Mouse (Mus musculus) thymus, postnatal 14 days (tissue): Measurements from ENCODE around the gene Nckap1l.

ENCODE experiments used
- DNase-seq: peaks from one replicate; pipeline ENCODE4 v3.0.0; 2021

The Nckap1l gene

DNA sequence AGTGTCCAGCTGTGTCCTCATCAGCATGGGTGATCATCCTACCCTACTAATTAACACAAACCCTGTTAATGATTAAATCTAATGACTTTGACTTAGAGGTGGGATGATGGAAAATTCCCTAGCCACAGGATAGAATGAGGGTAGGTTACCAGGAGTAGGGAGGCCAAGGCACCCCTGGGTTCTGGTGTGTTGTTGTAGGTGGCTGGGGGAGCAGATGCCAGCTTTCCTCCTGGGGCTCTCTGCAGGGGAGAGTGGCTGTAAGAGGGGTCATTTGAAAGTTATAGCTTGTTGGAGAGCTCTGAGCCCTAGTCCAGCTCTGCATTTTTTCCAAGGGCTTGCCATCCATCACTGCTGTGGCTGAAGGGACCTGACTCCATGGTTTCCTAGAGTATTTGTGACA, 88.9 kb downstream of the Nckap1l start:
- no peak for DNase-seq

DNA sequence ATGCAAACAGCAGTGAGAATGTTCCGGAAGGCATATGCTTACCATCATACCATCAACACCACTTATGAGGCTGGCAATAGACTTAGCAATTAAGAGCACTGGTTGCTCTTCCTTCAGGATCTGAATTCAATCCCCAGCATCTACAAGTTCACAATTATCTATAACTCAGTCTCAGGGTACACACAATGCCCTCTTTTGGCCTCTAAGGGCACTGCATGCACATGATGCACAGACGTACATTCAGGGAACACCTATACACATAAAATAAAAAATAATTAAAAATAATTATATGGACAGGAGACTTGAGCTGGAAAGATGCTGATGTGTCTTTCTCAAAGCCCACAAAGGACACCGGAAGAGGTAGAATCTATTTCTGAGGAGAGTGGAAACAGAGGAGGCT, 94.4 kb downstream of the Nckap1l start:
- DNase-seq = no peak
